Mouse (Mus musculus): ENCODE results near the gene Trmt112.

DNA sequence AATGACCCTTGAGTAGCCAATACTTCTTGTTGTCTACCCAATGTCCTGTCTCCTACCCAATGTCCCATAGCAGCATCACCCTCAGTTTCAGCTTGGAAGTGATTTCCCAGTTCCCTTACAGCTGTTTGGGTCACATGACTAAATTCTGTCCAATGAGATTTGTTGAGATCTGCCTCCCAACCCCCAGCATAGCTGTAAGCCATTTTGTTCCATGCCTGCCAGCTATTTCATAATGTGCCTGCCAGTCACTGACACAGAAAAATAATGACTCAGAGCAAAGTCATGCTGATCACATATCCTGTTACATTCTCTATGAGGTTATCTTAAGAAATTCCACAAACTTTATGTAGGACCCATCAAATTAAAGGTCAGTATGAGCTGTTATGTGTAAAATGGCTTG lies 32.7 kb upstream of the Trmt112 start:
- TF ChIP-seq CTCF (IDR thresholded peaks at IDR 0.05; ENCODE audit: control insufficient read depth, insufficient read depth, low read length): no peak
- no peak for TF ChIP-seq POLR2A (IDR thresholded peaks at IDR 0.05; ENCODE audit: borderline replicate concordance, control insufficient read depth, low read depth, low read length)
